Mouse (Mus musculus) brain, embryonic 14.5 days (tissue): ENCODE results near the gene Nell2. TPM values are rescaled to one million over a fixed set of nuclear protein-coding genes. Genes with fewer than 3 reads are reported as not detected.
A peak's percentile ranks its signal among the peaks of the same experiment; 100 is the strongest.

Experiments
- DNase-seq: peaks from one replicate; pipeline ENCODE4 v3.0.0-alpha.2; 2011; ENCODE audit warnings: low read depth
- CTCF ChIP-seq: fragments of 200-500 bp; IDR thresholded peaks from 2 replicates; pipeline ENCODE4 v1.5.1; 2012; ENCODE audit warnings: inconsistent platforms, mild to moderate bottlenecking, moderate library complexity, borderline replicate concordance; ENCODE audit not compliant: insufficient read depth, insufficient read length; ENCODE audit errors: extremely low read depth
- POLR2A ChIP-seq: fragments of 200-500 bp; IDR thresholded peaks from 2 replicates; pipeline ENCODE4 v1.6.1; 2012; ENCODE audit warnings: mild to moderate bottlenecking, inconsistent platforms, borderline replicate concordance; ENCODE audit not compliant: poor library complexity, insufficient read depth, insufficient read length, severe bottlenecking; ENCODE audit errors: extremely low read depth
- polyA plus RNA-seq: library from polyadenylated mRNA; depleted of rRNA; stranded (reverse); fragments of >200 nt; gene quantifications from 2 replicates; pipeline ENCODE4 v1.2.3, GENCODE M21; 2012

The Nell2 gene
- polyA plus RNA-seq, 1 experiment = 168 TPM

DNA sequence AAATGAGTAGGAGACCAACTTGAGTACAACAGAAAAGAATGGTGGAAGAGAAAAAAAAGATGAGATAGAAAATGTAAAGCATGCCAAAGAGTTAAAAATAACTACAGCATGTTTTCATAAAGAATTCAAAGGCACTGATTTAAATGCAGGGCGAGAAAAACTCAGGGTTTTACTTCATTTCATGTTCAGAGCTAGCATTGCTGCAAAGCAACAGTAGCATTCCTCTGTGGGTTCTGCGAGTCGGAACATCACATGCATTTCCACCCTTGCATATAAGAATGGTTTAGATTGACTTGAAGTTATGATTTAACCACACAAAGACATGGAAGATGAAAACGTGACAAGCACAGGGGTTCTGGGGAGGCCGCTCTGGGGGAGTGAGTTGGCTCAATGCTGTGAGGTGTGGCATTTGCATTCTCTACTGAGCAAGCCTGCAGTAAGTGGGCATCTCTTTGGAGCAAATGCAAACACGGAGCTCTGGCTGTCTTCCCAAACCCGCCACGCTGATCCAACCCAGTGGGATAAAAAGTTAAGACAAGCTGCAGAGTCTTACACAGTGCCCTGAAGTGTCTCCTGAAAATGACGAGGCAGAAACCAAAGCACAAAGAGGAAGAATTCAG, 334.6 kb downstream of the Nell2 start:
- TF ChIP-seq POLR2A = no peak
- TF ChIP-seq CTCF = no peak
- peak; percentile 53 for DNase-seq

DNA sequence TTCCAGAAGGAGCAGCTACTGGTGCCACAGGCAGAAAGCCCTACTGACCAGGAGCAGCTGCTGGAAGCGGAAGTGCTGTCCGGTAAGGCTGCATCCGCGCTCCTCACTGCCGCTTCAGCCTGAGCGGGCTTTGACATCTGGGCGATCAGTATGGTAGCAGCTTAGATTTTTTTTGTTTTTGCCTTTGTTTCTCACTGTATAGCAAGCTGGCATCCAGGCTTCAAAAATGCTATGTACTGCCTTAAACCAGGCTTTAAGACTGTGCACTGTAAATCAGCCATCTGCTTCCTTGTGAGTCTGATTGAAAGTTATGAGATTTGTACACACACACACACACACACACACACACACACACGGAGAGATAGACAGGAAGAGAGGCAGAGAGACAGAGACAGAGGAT, 335.4 kb downstream of the Nell2 start:
- TF ChIP-seq POLR2A (no peak), CTCF (no peak)
- DNase-seq = peak; percentile 71

DNA sequence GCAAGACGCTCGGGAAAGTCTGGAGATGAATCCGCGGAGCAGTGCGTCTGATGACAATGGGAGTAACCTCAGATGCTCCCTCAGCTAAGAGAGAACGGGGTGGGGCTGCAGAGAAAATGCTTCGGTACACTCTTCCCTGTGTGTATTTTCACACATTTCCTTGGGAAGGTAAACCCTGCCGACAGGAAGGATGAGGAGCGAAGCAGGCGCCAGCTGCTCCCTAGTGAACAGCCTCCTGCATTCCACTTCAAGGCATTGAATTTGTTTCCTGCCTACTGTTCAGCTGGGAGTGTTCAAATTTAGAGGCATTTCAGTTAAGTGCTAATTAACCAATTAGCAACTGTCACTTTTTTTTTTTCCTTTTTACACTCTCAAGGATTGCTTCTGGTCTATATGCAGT, 342.1 kb downstream of the Nell2 start:
- DNase-seq = peak; percentile 93
- TF ChIP-seq POLR2A = no peak
- no peak for TF ChIP-seq CTCF

DNA sequence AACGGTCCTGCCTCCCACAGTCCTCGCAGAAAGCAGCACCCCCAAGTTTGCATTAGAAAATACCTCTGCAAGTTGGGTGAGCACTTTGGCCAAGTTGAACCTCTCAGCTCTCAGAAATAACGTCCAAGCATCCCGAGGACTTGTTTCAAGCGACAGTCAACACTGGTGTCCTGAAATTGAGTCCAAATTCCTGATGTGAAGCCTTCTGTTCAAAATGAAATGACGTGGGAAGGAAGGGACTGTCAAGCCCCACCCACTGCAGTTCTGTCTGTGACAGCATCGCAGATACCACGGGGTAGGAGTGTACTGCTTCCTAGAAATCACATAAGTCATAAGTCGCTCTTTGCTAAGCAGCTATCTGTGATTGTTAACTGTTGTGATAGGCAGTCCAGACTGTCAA, 342.9 kb downstream of the Nell2 start:
- peak; percentile 47 for DNase-seq
- TF ChIP-seq POLR2A (no peak), CTCF (no peak)

DNA sequence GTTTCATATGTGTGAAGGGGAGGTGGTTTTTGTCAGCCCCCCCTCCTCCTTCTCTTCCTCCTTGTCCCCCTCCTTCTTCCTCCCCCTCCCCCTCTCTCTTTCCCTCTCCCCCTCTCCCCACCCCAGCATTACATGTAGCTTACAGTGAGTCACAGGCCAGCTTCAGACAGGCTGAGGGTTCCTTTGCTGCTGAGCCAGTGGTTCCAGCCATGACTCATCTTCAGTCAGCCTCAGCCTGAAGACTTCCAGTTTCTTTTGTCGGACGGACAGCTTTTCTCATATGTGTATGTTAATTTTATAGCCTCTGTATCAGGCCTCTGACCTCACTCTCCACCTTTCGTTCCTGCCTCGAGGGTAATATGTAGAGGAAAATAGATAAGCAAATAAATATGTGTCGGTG, 344.9 kb downstream of the Nell2 start:
- TF ChIP-seq CTCF = no peak
- TF ChIP-seq POLR2A = no peak
- DNase-seq = no peak

DNA sequence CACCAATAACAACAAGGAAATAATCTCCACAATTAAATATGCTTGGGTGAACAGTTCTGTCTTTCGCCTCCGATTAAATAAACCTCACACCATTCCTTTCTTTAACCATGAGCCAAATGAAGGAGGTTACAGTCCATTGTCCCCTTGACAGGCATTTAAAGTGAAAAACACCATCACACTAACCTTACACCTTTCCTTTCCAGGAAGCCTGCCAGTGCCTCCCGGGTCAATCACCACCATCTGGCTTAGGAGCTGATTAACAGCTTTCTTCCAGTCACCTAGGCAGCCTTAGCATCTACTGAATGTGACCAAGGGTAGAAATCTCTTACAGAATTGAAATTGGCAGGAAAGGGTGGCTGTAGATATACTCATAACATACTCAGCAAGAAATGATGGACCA, 371.5 kb downstream of the Nell2 start:
- DNase-seq = peak; percentile 83
- TF ChIP-seq CTCF (no peak), POLR2A (no peak)

DNA sequence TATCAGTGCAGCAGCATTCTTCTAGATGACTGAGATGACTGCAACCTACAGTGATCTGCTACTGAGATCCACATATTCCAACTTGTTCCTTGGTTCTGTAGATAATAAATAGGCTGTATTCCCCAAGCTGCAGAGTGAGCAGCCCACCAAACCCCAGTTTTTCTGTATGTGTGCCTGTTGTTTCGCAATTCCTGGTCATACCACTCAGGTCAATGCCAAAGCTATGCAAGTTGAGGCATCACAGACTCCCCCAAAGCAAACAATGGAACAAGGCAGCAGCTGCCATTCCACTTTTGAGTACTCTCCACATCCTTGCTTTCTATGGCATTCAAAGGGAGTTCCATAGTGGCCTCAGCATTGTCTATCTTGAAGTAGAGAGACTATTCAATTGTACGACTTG, 383.2 kb downstream of the Nell2 start:
- no peak for TF ChIP-seq CTCF
- TF ChIP-seq POLR2A = no peak
- no peak for DNase-seq

DNA sequence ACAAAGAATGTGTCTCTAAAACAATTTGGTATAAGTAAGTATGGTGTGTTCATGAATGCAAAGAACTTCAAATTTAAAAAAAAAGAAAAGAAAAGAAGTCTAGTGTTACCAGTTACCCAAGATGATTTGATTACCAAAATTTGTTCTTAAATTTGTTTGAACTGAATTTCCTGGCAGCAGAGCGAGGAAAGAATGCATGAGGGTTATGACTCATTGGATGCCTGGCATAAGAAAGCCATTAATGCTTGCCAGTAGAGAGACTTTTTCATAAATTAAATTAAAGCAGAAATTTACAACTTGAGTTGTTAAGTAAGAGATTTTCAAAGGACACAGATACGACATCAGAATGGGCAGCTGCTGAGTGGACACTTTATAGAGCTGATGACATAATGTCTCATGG, 384.2 kb downstream of the Nell2 start:
- TF ChIP-seq POLR2A = no peak
- no peak for TF ChIP-seq CTCF
- DNase-seq = no peak

DNA sequence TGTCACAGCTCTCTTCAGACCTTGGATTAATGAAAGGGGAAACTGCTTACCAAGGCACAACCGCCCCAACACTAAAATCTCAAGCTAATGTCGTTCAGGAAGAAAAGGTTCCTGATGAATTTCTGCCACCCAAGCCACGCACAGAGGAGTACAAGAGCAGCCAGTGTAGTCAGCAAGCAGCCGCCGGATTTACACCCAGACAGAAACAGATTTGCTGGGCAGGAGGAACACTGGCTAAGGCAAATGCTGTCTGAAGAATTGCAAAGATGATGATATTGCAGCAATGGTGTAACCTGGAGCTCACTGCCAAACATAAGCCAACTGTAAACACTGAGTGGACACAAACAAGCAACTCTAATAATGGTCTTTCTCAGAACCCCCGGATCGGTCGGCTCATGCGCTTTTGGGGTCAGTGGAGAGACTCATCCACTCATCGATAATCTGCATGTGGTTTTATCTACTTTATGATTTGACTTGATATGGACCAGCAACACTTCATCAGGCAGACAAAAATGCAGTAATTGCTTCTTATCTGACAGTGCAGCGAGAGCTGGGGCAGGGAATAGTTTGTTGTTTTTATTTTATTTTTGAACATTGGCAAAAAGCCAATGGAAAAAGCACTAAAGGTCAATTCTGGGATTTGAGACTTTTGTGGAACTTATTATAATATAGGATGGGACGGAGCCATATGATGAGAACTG, 389.5 kb downstream of the Nell2 start:
- DNase-seq = no peak
- TF ChIP-seq CTCF (no peak), POLR2A (no peak)

DNA sequence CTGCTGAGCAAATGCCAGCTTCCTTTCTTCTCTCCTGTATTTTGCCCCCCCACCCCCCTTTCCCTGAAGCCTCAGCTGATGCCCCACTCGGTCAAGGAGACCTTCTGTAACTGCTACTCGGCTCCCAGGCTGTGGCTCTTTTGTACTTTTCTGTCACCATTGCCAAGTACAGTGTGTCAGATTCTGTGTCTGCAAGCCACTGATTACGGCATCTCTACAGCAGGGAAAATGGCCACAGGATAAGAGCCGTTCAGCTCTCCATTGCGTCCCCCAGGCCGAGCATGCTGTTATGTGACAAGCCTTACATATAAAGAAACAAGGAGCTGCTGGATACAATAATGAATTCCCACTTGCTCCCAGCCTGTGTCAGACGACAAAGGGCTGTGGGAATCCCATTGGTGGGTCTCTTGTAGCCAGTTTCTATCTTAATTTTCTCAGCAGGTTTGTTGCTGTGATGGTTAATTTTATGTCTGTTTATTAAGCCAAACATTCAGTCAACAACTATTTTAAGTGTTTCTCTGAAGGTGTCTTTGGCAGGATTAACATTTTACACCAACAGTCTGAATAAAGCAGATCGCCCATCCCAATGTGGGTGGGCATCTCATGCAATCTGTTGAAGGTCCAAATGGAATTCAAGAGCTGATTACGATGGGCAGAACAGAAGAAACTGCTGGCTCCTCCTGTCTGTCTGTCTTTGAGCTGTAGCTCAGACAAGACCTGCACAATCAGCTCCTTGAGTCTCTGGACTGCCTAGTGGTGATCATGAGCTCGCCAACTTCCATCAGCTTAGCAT, 391.1 kb downstream of the Nell2 start:
- peak; percentile 67 for DNase-seq
- TF ChIP-seq CTCF (no peak), POLR2A (no peak)

DNA sequence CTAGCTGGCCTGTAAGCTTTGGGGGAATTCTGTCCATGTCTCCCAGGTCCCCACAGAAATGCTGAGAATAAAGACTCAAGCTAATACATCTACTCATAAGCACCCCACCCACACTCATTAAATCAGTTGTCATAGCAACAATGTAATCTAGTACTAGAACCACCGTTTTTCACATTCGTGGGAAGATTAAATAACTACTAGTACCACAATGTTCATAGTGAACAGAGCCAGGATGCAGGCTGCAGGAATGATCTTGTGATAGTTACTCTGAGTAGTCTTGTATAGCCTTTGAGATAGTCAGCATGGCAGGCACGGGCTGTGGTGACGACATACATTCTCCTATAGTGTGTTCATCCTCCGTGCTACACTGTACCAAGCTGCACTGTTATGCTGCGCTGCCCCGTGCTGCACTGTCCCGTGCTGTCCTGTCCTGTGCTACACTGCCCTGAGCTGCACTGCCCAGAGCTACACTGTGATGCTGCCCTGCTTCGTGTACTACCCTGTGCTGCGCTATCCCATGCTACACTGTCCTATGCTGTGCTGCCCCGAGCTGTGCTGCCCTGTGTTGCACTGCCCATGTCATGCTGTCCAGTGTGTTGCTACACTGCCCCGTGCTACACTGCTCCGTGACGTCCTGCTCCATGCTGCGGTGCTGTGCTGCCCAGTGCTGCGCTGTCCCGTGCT, 392.3 kb downstream of the Nell2 start:
- TF ChIP-seq CTCF = no peak
- no peak for TF ChIP-seq POLR2A
- DNase-seq = no peak

DNA sequence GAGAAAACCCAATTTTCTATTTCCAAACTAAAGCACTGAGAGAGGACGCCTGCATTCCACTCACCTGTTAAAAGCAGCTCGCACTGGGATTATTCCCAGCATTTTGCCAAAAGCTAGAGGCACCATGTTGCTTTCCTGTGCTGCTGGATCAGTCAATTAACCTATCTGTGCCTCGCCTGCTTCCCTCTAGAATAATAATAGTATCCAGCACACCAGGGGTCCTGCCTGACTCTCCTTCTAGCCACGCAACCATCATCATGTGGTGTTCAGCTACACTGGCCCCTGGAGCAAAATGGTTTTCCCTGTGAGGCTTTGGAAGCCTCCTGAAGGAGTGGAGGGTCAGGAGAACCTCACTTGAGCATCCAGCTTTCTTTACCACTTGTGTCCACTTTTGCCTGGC, 397.0 kb downstream of the Nell2 start:
- DNase-seq = no peak
- no peak for TF ChIP-seq POLR2A
- no peak for TF ChIP-seq CTCF
